Mouse (Mus musculus): ENCODE results near the gene Cd164l2. TPM values are rescaled to one million over a fixed set of nuclear protein-coding genes. Genes with fewer than 3 reads are reported as not detected.

Gene Cd164l2
- polyA plus RNA-seq, 1 experiment: not detected

DNA sequence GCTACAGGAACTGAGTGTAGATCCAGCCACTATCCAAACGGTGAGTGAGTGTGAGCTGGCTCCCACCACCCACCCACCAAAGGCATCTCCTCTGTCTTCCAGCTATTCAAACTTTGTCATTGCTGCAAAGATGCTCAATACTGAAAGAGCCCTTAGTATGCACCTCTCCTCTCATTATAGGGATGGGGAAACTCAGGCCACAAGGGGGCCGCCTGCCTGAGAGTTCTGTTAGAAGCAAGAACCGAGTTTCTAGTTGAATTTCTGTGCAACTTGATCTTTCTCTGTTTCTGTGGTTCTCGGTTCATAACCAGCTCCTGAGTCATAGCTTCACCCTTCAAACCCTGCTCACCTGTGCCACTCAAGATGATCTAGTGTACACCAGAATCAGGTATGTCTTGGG, 40.2 kb downstream of the Cd164l2 start:
- 68% methylated on average over 4 of the region's 4 CpGs for WGBS

DNA sequence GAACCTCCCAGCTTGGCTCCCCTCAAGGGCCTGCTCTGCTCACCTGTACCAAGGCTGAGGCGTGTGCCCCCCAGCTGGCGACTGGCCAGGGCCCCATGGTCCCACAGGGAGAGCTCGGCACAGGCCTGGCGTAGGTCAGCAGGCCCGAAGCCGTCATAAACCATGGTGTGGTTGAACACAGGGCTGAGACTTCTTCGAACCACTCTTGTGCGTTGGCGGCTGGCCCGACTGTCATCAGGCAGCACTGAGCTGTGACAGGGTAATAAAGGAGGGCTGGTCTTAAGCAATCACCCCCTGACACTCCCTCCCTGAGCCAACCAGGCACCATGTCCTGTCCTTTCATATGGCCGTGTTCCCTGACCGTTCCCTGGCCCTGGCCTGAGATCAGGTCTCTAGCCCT, 41.5 kb downstream of the Cd164l2 start:
- no peak overlapping the region for H3K4me3 ChIP-seq (ENCODE audit: insufficient read depth, low read depth, low read length)
- H3K4me1 ChIP-seq (ENCODE audit: control insufficient read depth, insufficient read depth, low read length): peaks cover 10% of the 10 kb centered on the region
- H3K27ac ChIP-seq (ENCODE audit: insufficient read depth, low read depth, low read length): no peak overlapping the region
- TF ChIP-seq CTCF (IDR thresholded peaks at IDR 0.05; ENCODE audit: insufficient read depth, low read depth, low read length) (no peak), POLR2A (IDR thresholded peaks at IDR 0.05; ENCODE audit: insufficient read depth, low read depth, low read length) (no peak)
- WGBS: 78% methylated on average over 12 of the region's 12 CpGs

More for the DNA sequence above, 40.2 kb downstream of the Cd164l2 start:
- no peak for TF ChIP-seq POLR2A (IDR thresholded peaks at IDR 0.05; ENCODE audit: insufficient read depth, low read depth, low read length)
- TF ChIP-seq CTCF (IDR thresholded peaks at IDR 0.05; ENCODE audit: insufficient read depth, low read depth, low read length): no peak
- Histone ChIP-seq H3K4me3 (ENCODE audit: insufficient read depth, low read depth, low read length) (no peak overlapping the region), H3K4me1 (ENCODE audit: control insufficient read depth, insufficient read depth, low read length) (peaks cover 10% of the 10 kb centered on the region), H3K27ac (ENCODE audit: insufficient read depth, low read depth, low read length) (no peak overlapping the region)

DNA sequence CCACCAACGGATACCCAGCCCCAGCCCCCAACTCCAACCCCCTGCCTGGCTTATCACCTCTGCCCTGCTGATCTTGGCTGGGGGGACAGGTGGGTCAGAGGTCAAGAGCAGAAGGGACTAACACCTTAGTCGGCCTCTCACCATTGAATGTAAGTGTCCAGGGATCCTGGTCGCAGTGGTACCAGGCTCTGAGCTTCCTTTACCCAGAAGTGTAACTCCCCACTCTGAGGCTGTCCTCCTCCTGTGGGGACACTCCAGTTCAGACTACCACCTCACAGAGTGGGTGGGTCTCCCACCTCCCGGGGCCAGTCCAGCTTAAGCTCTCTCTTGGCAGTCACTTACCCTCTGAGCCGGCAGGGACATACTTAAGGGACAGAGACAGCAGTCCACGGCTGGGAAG, 43.5 kb downstream of the Cd164l2 start:
- 75% methylated on average over 6 of the region's 6 CpGs for WGBS
- H3K4me3 ChIP-seq (ENCODE audit: insufficient read depth, low read depth, low read length): no peak overlapping the region

DNA sequence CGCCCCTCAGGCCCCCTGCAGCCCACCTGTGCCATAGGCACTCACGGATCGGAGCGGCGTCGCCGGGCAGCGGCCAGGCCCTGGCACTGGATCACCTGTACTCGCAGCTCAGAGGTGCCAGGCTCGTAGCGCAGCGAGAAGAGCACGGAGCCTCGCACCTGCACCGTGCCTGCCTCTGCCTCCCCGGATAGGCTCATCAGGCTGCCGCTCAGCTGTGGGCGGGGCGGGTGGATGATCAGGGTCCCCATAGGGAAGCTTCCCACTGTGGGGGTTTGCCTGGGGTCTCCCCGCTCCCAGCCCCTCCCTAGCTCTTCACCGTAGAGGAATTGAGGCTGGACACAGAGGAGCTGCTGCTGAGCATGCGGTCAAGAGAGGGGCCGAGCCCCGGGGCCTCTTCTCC, 44.9 kb downstream of the Cd164l2 start:
- no peak for TF ChIP-seq CTCF (IDR thresholded peaks at IDR 0.05; ENCODE audit: insufficient read depth, low read depth, low read length)
- TF ChIP-seq POLR2A (IDR thresholded peaks at IDR 0.05; ENCODE audit: insufficient read depth, low read depth, low read length): no peak
- Histone ChIP-seq H3K4me3 (ENCODE audit: insufficient read depth, low read depth, low read length) (no peak overlapping the region), H3K4me1 (ENCODE audit: control insufficient read depth, insufficient read depth, low read length) (no peaks in the 10 kb centered on the region), H3K27ac (ENCODE audit: insufficient read depth, low read depth, low read length) (no peak overlapping the region)
- 31% methylated on average over 24 of the region's 24 CpGs for WGBS

More for the DNA sequence above, 43.5 kb downstream of the Cd164l2 start:
- Histone ChIP-seq H3K27ac (ENCODE audit: insufficient read depth, low read depth, low read length) (no peak overlapping the region), H3K4me1 (ENCODE audit: control insufficient read depth, insufficient read depth, low read length) (peaks cover 10% of the 10 kb centered on the region)
- TF ChIP-seq CTCF (IDR thresholded peaks at IDR 0.05; ENCODE audit: insufficient read depth, low read depth, low read length): no peak

DNA sequence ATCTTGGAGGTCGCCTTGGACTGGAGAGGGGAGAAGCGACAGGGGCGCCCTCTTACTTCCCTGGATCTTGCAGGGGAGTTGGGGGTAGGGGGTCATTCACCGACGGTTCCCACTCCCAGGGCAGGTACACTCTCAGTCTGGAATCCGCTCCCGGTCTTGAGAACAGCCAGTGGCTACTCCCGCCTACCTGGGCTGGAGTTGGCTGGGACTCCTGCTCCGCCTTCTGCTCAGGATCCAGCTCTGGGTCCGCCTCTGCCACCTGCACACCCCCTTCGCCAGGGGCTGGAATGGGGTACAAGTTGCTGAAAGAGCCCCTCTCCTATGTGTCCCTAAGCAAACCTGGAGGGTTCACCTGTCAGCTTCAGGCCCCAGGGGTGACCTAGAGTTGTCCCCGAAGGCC, 45.3 kb downstream of the Cd164l2 start:
- Histone ChIP-seq H3K4me1 (ENCODE audit: control insufficient read depth, insufficient read depth, low read length) (no peaks in the 10 kb centered on the region), H3K27ac (ENCODE audit: insufficient read depth, low read depth, low read length) (no peak overlapping the region), H3K4me3 (ENCODE audit: insufficient read depth, low read depth, low read length) (no peak overlapping the region)
- 57% methylated on average over 12 of the region's 12 CpGs for WGBS
- TF ChIP-seq CTCF (IDR thresholded peaks at IDR 0.05; ENCODE audit: insufficient read depth, low read depth, low read length) (no peak), POLR2A (IDR thresholded peaks at IDR 0.05; ENCODE audit: insufficient read depth, low read depth, low read length) (no peak)

DNA sequence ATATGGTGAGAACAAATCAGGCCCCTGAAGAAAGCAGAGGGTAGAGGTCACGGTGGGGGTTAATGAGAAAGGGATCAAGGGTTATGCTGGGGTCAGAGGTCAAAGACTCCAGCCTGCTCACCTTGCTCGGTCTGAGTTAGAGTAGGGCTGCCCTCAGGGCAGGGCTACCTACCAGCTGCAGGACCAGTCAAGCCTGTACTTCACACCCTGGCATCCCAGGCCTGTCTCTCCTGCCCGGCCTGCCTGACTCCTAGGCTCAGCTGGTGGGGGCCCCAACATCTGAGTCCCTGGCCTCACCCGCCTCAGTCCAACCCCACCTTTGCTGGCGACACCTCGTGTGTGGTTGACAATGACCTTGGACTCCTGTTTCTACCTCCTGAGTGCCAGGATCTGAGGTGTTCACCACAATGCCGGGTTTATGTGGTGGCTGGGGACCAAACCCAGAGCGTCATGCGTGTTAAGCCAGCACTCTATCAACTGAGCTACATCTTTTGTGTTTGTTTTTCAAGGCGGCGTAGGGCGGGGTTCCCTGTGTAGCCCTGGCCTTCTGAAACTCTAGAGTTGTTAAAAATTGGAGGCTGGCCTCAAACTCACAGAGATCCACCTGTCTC, 46.0 kb downstream of the Cd164l2 start:
- WGBS: 86% methylated on average over 12 of the region's 12 CpGs
- Histone ChIP-seq H3K27ac (ENCODE audit: insufficient read depth, low read depth, low read length) (no peak overlapping the region), H3K4me3 (ENCODE audit: insufficient read depth, low read depth, low read length) (no peak overlapping the region), H3K4me1 (ENCODE audit: control insufficient read depth, insufficient read depth, low read length) (no peaks in the 10 kb centered on the region)
- no peak for TF ChIP-seq CTCF (IDR thresholded peaks at IDR 0.05; ENCODE audit: insufficient read depth, low read depth, low read length)
- TF ChIP-seq POLR2A (IDR thresholded peaks at IDR 0.05; ENCODE audit: insufficient read depth, low read depth, low read length): no peak

DNA sequence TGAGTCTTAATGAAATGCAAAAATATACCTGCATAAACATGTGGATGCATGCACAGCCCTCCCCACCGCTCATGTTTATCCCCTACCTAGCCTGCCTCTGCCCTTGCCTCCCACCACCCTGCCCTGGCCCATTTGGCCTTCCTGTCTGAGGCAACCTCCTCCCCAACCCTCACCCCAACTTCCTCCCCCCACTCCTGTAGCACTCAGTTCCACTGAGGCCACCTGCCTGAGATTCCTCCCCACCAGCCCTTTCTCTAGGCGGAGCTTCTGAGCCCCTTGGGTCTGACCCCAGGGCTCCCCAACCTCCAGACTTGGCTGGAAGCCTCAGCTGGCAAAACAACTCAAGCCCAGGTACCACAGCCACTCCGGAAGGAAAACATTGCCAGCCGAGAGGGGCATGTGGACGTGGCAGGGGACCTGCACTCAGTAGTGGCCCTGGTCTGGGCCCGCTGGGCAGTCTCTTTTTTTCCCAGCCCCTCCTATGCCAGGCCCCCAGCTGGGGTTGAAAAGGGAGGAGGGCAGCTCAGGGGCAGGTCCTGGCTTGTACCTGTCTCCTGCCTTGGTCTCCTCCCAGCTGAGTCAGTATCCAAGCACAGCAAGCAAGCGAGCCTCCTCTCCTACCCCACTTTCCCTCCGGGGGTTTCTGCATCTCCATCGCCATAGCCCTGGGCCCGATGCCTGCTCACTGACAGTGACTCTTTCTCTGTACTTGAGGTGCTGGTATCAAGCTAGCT, 49.9 kb downstream of the Cd164l2 start:
- no peak overlapping the region for H3K4me3 ChIP-seq (ENCODE audit: insufficient read depth, low read depth, low read length)
- 70% methylated on average over 10 of the region's 10 CpGs for WGBS
- H3K4me1 ChIP-seq (ENCODE audit: control insufficient read depth, insufficient read depth, low read length): no peaks in the 10 kb centered on the region
- H3K27ac ChIP-seq (ENCODE audit: insufficient read depth, low read depth, low read length): no peak overlapping the region
- TF ChIP-seq CTCF (IDR thresholded peaks at IDR 0.05; ENCODE audit: insufficient read depth, low read depth, low read length) (no peak), POLR2A (IDR thresholded peaks at IDR 0.05; ENCODE audit: insufficient read depth, low read depth, low read length) (no peak)

DNA sequence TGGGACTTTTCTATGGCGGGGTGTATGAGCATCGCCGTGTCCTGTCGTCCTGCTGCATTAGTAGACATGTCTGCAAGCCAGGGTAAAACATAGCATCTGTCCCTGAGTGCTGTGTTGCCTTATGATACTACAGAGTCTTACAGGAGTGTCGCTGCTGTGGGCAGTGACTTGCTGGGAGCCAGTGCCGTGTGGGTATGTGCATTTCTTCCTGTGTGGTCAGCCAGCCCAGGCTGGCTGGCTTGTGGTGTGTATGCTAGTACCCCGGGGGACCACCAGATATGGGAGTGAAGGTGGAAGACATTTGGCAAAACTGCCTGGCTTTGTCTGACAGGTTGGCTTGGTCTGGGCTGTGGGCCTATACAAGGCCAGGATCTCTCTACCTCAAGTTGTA, 50.4 kb downstream of the Cd164l2 start:
- Histone ChIP-seq H3K4me1 (ENCODE audit: control insufficient read depth, insufficient read depth, low read length) (no peaks in the 10 kb centered on the region), H3K4me3 (ENCODE audit: insufficient read depth, low read depth, low read length) (no peak overlapping the region), H3K27ac (ENCODE audit: insufficient read depth, low read depth, low read length) (no peak overlapping the region)
- WGBS: 72% methylated on average over 7 of the region's 7 CpGs
- TF ChIP-seq POLR2A (IDR thresholded peaks at IDR 0.05; ENCODE audit: insufficient read depth, low read depth, low read length) (no peak), CTCF (IDR thresholded peaks at IDR 0.05; ENCODE audit: insufficient read depth, low read depth, low read length) (no peak)

DNA sequence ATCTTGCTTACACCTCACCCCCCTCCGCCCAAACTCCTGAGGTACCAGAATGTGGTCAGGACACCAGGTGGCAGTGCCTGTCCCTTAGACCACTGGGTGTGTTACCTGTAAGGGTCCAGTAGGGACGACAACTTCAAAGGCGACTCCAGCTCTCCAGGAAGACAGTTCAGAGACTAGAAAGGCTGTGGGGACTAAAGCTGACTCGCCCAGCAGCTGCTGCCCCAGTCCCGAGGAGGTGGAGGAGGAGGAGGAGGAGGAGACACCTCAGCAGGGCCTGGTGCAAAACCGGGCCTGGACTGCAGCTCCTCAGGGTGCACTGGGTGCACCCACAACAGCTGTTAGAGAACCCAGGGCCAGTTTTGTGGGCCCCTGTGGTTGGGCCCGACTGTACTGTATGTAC, 51.0 kb downstream of the Cd164l2 start, which contains the start of gene Sytl1:
Gene Sytl1, minus strand, starts transcription at position 232 of the 400 bp plus-strand sequence.
- Histone ChIP-seq H3K4me1 (ENCODE audit: control insufficient read depth, insufficient read depth, low read length) (no peaks in the 10 kb centered on the region), H3K27ac (ENCODE audit: insufficient read depth, low read depth, low read length) (no peak within 1 kb of the TSS), H3K4me3 (ENCODE audit: insufficient read depth, low read depth, low read length) (no peak within 1 kb of the TSS)
- WGBS: 46% methylated on average over 7 of the region's 7 CpGs
- TF ChIP-seq POLR2A (IDR thresholded peaks at IDR 0.05; ENCODE audit: insufficient read depth, low read depth, low read length) (no peak), CTCF (IDR thresholded peaks at IDR 0.05; ENCODE audit: insufficient read depth, low read depth, low read length) (no peak)
